Mouse (Mus musculus) heart, adult 2 months (tissue): Measurements from ENCODE around the gene Lhx2.

Experiments
- CTCF ChIP-seq: fragments of 200-600 bp; IDR thresholded peaks from 2 replicates; pipeline ENCODE4 v1.8.1; 2022; ENCODE audit warnings: antibody characterized with exemption, mild to moderate bottlenecking, moderate library complexity
- EP300 ChIP-seq: fragments of 200-500 bp; IDR thresholded peaks from 2 replicates; pipeline ENCODE4 v1.6.1; 2011; ENCODE audit warnings: low read depth, low read length, control low read depth; ENCODE audit not compliant: insufficient read depth
- POLR2A ChIP-seq: fragments of 200-500 bp; IDR thresholded peaks from 2 replicates; pipeline ENCODE4 v1.6.1; 2011; ENCODE audit warnings: mild to moderate bottlenecking, low read depth, low read length, control low read depth; ENCODE audit not compliant: insufficient read depth

DNA sequence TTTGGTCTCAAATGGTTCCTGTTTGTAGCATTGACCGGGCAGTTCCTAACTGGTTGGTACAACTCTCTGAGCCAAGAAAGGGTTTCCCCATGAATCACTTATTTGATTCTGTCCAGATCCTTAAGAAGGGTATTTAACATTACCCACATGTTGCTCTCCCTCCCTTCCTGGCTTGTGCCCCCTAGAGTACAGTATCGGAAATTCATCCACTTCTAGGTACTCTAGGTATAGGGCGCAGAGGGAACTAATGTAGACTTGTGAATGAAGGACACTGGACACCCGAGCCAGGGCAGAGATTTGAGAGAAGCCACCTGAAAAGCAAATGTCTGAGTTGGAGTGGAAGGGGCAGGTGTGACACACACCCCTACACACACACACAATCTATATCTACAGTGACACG is 39.3 kb downstream of the Lhx2 start:
- TF ChIP-seq CTCF (peak; percentile 64), POLR2A (no peak), EP300 (no peak)
